Mouse (Mus musculus) lung, postnatal 0 days (tissue): ENCODE results near the gene Dync1i1. TPM values are rescaled to one million over a fixed set of nuclear protein-coding genes. Genes with fewer than 3 reads are reported as not detected.
"Not testable (repeated sequence)": the region's sequence is repeated elsewhere in the genome, so short reads cannot be mapped to it uniquely, and the experiment has no call there.

Source experiments
- ATAC-seq: fragments of 200-750 bp; cut with Nextera tagmentation; 2 replicates; pipeline ENCODE4 v1.8.0; 2017; ENCODE audit warnings: moderate library complexity
- DNase-seq: peaks from one replicate; pipeline ENCODE4 v3.0.0-alpha.2; 2016; ENCODE audit warnings: low spot score
- H3K27ac ChIP-seq: fragments of 300-500 bp; sonication (generic); 2 replicates; pipeline ENCODE4 v1.5.1; 2014; ENCODE audit warnings: antibody characterized with exemption, mild to moderate bottlenecking, low read length, mixed read lengths
- H3K27me3 ChIP-seq: fragments of 300-500 bp; sonication (generic); replicated peaks from 2 replicates; pipeline ENCODE4 v1.6.1; 2014; ENCODE audit warnings: low read length, mixed read lengths; ENCODE audit not compliant: insufficient read depth
- H3K36me3 ChIP-seq: fragments of 300-500 bp; sonication (generic); 2 replicates; pipeline ENCODE4 v1.6.1; 2014; ENCODE audit warnings: low read length, mixed read lengths; ENCODE audit not compliant: insufficient read depth
- H3K4me1 ChIP-seq: fragments of 300-500 bp; sonication (generic); 2 replicates; pipeline ENCODE4 v1.6.1; 2014; ENCODE audit warnings: antibody characterized with exemption, low read depth, low read length, mixed read lengths; ENCODE audit not compliant: insufficient read depth
- H3K4me2 ChIP-seq: fragments of 300-500 bp; sonication (generic); replicated peaks from 2 replicates; pipeline ENCODE4 v1.6.1; 2014; ENCODE audit warnings: low read depth, mild to moderate bottlenecking, low read length, moderate library complexity, mixed read lengths
- H3K4me3 ChIP-seq: fragments of 300-500 bp; sonication (generic); 2 replicates; pipeline ENCODE4 v1.5.1; 2014; ENCODE audit warnings: low read depth, low read length
- H3K9ac ChIP-seq: fragments of 300-500 bp; sonication (generic); replicated peaks from 2 replicates; pipeline ENCODE4 v1.6.1; 2014; ENCODE audit warnings: low read depth, mild to moderate bottlenecking
- H3K9me3 ChIP-seq: fragments of 300-500 bp; sonication (generic); 2 replicates; pipeline ENCODE4 v1.6.1; 2016; ENCODE audit warnings: low read length, mixed read lengths
- CTCF ChIP-seq: IDR thresholded peaks from 2 replicates; pipeline ENCODE4 v1.5.1; 2016; ENCODE audit warnings: antibody characterized with exemption, mild to moderate bottlenecking
- EP300 ChIP-seq: IDR thresholded peaks from 2 replicates; pipeline ENCODE4 v1.6.1; 2016; ENCODE audit warnings: antibody characterized with exemption, mild to moderate bottlenecking, control low read depth
- WGBS: fragments of 180-500 bp; shearing (Covaris S2); extraction: QIAGEN DNeasy Blood & Tissue Kit; methylation state at CpG from one replicate; pipeline ENCODE4 v1.1.7; 2014; 5-methylcytosine and 5-hydroxymethylcytosine counted together
- polyA plus RNA-seq: library from polyadenylated mRNA; unstranded; fragments of >200 nt; fragmentation: Nextera tagmentation; extraction: Ambion mirVana; gene quantifications from 2 replicates; pipeline ENCODE4 v1.2.1, GENCODE M21; 2015

Dync1i1 gene
- 0.57 and 0.82 TPM in 2 replicates for polyA plus RNA-seq

- H3K4me1 ChIP-seq = no peaks in the 10 kb centered on the region
- TF ChIP-seq EP300 (no peak), CTCF (no peak)
- 0 out of 2 replicates have a peak within 1 kb of the TSS, but pooled peaks have one; percentile 14 for H3K4me3 ChIP-seq
- WGBS = 1% methylated on average over 33 of the region's 40 CpGs
- peak within 1 kb of the TSS; percentile 61 for H3K4me2 ChIP-seq
- peak; percentile 58 for ATAC-seq
- H3K27ac ChIP-seq = no peak within 1 kb of the TSS
- no peaks in the 10 kb centered on the region for H3K9me3 ChIP-seq
- H3K36me3 ChIP-seq = no peaks in the 10 kb centered on the region
- peak; percentile 20 for DNase-seq
- H3K27me3 ChIP-seq = no peaks in the 10 kb centered on the region
- 0 out of 2 replicates have a peak within 1 kb of the TSS, but pooled peaks have one; percentile 23 for H3K9ac ChIP-seq
Observed at GRCm38 (mm10) chr6:5725611-5726236, at the start of gene Dync1i1. TSS of gene Dync1i1 (plus strand) at chr6:5725639.

DNA sequence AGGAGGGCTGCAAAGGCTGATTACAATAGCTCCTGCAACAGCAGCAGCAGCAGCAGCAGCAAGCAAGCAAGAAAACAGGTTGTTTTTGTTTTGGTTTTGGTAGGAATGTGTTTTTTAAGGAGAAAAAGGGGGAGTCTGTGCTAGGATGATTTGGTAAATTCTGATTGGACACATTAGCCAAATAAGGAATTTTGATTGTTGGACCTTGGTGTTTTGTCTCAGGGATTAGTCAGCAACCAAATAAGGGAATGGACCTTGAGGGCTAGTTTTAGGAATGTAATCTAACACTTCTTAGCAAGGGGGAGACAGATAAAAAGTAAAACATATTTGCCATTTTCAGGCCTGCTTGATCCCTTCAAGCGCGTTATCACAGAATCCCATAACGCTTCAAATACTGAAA, 45.7 kb upstream of the Dync1i1 start:
- WGBS = 75% methylated on average over 3 of the region's 3 CpGs
- DNase-seq (no peak), ATAC-seq (no peak)
- Histone ChIP-seq H3K27me3 (no peaks in the 10 kb centered on the region), H3K4me1 (no peaks in the 10 kb centered on the region), H3K9me3 (no peaks in the 10 kb centered on the region), H3K36me3 (no peaks in the 10 kb centered on the region), H3K4me2 (no peak overlapping the region), H3K4me3 (no peak overlapping the region), H3K27ac (no peak overlapping the region), H3K9ac (no peak overlapping the region)
- TF ChIP-seq EP300 = no peak
- no peak for TF ChIP-seq CTCF

GRCm38 (mm10) chr6:5701826-5702225, 23.6 kb upstream of the Dync1i1 start:
- Histone ChIP-seq H3K4me3 (no peak overlapping the region), H3K4me2 (no peak overlapping the region), H3K4me1 (no peaks in the 10 kb centered on the region), H3K9ac (no peak overlapping the region), H3K27ac (no peak overlapping the region), H3K36me3 (no peaks in the 10 kb centered on the region), H3K9me3 (no peaks in the 10 kb centered on the region), H3K27me3 (no peaks in the 10 kb centered on the region)
- WGBS = 81% methylated on average over 2 of the region's 2 CpGs
- ATAC-seq (no peak), DNase-seq (no peak)
- no peak for TF ChIP-seq CTCF
- TF ChIP-seq EP300 = no peak

DNA sequence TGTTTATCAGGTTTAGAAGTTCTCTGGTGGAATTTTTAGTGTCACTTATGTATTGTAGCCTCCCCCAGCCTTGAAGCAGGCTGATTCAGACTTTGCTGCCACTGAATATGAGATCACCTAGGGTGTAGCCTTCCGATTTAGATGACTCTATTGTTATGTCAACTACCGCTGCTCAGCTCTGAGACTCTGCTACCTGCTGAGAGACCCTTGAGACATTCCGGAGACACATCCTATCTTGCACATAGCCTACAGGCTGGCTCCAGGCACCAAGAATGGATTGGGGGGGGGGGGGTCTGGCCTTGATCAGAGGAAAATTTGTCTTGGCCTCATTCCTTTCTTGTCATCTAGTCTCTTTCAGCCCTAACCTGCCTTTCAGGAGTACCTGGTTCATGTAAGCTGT, 17.5 kb upstream of the Dync1i1 start:
- ATAC-seq = not testable (repeated sequence)

GRCm38 (mm10) chr6:5710063-5710605, 15.3 kb upstream of the Dync1i1 start:
- Histone ChIP-seq H3K4me3 (no peak overlapping the region), H3K9ac (no peak overlapping the region), H3K9me3 (no peaks in the 10 kb centered on the region), H3K4me2 (no peak overlapping the region), H3K4me1 (no peaks in the 10 kb centered on the region), H3K27me3 (no peaks in the 10 kb centered on the region), H3K36me3 (no peaks in the 10 kb centered on the region), H3K27ac (no peak overlapping the region)
- 64% methylated on average over 3 of the region's 3 CpGs for WGBS
- DNase-seq = no peak
- ATAC-seq = no peak
- TF ChIP-seq EP300 (no peak), CTCF (no peak)

More for the DNA sequence above, 17.5 kb upstream of the Dync1i1 start:
- WGBS = 63% methylated on average over 3 of the region's 3 CpGs
- not testable (repeated sequence) for H3K4me1 ChIP-seq, H3K9me3 ChIP-seq, H3K4me3 ChIP-seq, H3K27ac ChIP-seq, H3K27me3 ChIP-seq, H3K36me3 ChIP-seq, H3K4me2 ChIP-seq, H3K9ac ChIP-seq, DNase-seq

DNA sequence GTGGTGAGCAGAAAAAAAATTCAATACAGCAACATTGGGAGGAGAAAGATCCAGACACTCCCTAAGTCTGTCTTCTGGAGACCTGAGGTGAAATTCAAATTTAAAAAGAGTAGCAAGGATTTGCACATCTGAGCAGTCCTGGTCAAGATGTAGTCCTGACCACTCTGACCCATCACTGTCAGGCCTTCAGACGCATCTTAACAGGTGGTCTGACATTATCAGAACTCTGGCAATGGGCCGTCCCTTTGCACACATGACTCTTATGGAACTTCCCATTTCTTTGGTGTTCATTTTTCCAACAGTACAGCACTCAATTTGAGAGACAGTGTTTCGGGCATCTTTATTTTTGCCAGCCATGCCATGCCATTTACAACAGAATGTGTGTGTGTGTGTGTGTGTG, 12.8 kb upstream of the Dync1i1 start:
- WGBS = 80% methylated on average over 3 of the region's 3 CpGs

More for the DNA sequence above, 12.8 kb upstream of the Dync1i1 start:
- ATAC-seq = no peak
- H3K4me3 ChIP-seq = no peak overlapping the region
- no peak for DNase-seq
- H3K27ac ChIP-seq = no peak overlapping the region
- TF ChIP-seq EP300 (no peak), CTCF (no peak)
- H3K4me1 ChIP-seq = no peaks in the 10 kb centered on the region
- H3K27me3 ChIP-seq = no peaks in the 10 kb centered on the region
- H3K9me3 ChIP-seq = no peaks in the 10 kb centered on the region
- H3K36me3 ChIP-seq = no peaks in the 10 kb centered on the region
- no peak overlapping the region for H3K4me2 ChIP-seq
- no peak overlapping the region for H3K9ac ChIP-seq
